Mouse (Mus musculus) MEL-GATA-1-ER (cell line): ENCODE measurements around the gene Pdcl.
A peak's percentile ranks its signal among the peaks of the same experiment; 100 is the strongest.

Experiments
- DNase-seq: peaks from one replicate; pipeline ENCODE4 v3.0.0-alpha.2; 2012; ENCODE audit warnings: low read depth; ENCODE audit errors: extremely low read depth

Pdcl gene

GRCm38 (mm10) chr2:37358633-37359540 is at the start of gene Pdcl:
TSS of gene Pdcl (minus strand) at chr2:37359332.
- peak; percentile 100 for DNase-seq

DNA sequence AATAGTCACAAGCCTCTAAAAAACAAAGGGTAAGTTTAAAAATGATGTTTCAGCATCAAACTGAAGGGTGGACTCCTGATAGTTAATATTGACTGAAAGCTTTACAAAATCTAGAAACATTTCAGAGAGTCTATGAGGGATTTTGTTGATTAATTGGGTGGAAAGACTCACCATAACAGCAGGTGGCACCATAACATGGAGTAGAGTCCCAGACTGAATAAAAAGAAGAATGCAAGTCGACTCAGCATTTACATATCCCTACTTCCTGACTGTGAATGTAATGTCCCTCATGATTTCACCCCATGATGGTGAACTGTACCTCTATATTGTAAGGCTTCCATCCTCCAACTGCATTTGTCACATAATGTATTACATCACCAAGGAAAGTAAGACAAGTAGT is 36.4 kb upstream of the Pdcl start:
- DNase-seq: no peak

- DNase-seq: no peak
These were observed 23.8 kb upstream of the Pdcl start for GRCm38 (mm10) chr2:37382921-37383320.

- peak; percentile 48 for DNase-seq
These were observed 21.1 kb upstream of the Pdcl start for GRCm38 (mm10) chr2:37380189-37380588.

- DNase-seq: peak; percentile 92
These were observed 16.9 kb upstream of the Pdcl start for GRCm38 (mm10) chr2:37376018-37376417.

DNA sequence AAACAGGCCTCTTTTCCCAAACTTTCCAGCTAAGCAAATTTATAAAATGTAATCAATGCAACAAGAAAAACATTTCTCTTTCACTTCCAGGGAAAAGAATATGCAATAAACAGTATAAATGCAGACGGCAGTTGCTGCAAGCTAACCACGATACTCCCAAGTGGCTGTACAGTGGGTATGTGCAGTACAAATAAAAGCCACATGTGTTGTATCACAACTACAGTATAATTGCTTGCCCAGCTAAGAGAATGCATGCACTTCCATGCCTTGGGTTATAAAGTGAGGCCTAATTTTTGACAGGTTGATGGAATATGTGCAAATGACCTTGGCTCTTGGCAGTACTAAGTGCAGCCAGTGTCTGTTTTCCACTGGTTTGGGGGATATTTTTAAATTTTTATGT is 11.5 kb upstream of the Pdcl start:
- no peak for DNase-seq

DNA sequence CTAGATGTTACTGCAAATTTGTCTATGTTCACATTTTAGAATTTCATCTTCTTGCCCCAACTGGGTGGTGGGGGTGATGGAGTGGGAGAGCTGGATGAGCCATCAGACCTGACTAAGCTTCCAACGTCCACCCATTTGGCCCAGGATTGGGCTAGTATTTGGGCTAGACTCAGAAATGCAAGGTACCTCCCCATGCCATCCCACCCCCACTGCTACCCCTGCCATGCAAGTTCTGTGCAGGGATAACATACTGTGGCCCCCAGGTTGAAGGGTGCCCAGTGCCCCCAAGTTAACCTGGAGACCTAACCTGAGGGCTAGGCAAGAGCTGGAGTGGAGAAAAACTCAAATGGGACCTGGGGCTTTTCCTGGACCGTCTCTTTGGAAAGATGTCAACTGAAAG is 776 bp upstream of the Pdcl start:
- no peak for DNase-seq

- DNase-seq: no peak
These were observed 3.6 kb downstream of the Pdcl start for GRCm38 (mm10) chr2:37355571-37355970.

- no peak for DNase-seq
These were observed 7.5 kb downstream of the Pdcl start for GRCm38 (mm10) chr2:37351671-37352070.

DNA sequence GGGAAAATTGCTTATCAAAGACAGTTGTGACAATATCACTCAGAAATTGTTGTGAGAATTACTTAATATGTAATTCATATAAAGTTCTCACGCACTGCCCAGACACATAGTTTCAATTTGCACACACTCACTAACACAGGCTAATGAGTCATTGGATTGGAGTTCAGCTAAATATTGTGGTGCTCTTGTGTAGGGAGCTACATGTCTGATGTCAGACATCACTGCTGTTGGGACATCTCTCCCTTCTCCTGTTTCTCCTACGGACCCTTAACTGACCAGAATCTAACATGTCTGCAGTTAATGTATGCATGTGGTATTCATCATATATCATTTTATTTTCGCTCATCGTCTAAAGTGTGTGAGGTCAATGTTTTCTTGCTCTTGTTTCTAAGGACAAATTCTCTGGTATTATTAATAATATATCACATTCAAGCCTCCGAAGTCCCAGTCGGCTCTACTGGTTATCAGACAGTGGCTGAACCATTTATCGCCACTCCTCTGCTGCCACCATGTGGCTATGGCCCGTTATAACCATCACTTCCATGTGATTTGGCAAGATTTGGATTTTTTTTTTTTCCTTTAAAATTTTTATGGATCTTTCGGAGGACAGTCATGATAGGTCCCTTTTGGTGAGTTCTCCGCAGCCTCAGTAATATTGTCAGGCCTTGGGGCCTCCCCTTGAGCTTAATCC is 20.5 kb downstream of the Pdcl start:
- DNase-seq: peak; percentile 64

DNA sequence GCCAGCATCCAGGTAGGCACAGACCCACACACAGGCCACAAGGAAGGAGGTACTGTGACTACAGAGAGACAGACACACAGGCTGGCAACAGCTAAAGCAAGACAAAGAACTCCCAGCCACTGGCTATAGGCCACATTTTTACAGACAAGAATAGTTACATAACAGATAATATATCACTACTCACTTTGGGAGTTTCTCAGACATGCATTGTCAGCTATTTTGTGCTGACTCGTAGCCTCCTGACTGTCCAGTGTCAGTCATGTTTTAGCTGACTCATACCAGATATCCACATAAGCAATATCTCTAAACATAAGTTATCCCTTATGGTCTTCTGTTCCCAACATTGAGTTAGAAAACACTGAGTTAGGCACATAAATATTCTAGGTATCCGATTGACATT is 25.8 kb downstream of the Pdcl start:
- DNase-seq: no peak

DNA sequence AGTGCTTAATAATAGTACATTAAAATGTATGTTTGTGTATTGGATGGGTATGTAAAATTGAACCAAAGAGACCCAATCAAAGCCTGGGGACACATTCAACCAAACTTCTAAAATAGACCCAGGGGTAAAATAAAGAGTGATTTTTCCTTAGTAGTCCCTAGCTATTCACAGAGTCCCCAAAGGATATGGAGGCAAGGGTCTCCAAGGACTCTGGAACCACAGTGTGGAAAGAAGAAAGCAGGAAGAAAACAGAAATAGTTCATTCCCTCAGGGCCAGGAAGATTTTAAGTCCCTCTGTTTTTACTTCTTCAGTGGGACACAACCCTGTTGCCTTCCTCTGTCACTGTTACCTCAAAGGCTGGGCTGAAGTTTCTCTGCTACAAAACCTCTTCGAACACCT is 32.9 kb downstream of the Pdcl start, which contains the start of gene Olfr368:
TSS of gene Olfr368 (plus strand) at position 301 of the 400 bp plus-strand sequence.
- DNase-seq: no peak
